Mouse (Mus musculus): ENCODE measurements around the gene Dnajc11. TPM values are rescaled to one million over a fixed set of nuclear protein-coding genes. Genes with fewer than 3 reads are reported as not detected.

The Dnajc11 gene
- total RNA-seq, 2 experiments from 2014 or later = 96.2 to 99.0 TPM

DNA sequence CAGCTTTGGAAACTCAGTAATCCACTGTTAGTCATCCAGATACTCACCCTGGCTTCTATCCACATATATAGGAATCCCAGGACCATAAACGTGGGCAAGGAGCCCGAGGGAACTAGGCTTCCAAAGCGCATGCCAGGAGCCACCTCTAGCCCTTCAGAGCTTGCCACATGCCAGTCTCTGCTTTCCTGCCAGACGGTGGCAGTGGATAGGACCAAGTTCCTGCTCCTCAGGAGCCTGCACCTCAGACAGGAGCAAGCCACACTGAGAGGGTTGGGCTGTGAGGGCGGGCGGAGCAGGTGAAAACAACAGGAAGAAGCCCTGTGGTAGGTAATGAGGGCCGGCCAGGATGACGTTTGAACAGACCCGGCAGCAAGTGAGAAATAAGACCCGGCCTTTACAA is 52.4 kb downstream of the Dnajc11 start:
- no peak for DNase-seq

GRCm38 (mm10) chr4:151986650-151987049 is 53.2 kb downstream of the Dnajc11 start:
- no peak for DNase-seq

DNA sequence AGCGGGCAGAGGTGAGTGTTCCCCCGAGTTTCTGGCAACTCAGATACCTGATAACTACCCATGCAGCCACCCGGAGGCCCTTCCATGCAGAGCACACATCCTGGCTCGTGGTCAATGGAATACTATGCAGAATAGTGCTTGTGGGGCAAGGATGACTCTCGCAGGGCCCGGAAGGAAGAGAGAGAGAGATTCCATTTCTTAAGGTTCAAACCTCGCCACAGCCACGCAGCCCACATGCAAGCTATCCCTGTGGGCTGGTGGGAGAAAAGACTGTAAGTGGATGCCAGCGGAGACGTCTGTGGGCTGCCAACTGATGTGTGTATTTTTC is 54.5 kb downstream of the Dnajc11 start:
- no peak for DNase-seq

GRCm38 (mm10) chr4:151988342-151989109 is 55.0 kb downstream of the Dnajc11 start, which contains the start of gene Thap3:
TSS of gene Thap3 (minus strand) at chr4:151988997.
- peak; percentile 85 for DNase-seq

- DNase-seq = no peak
These were observed 55.6 kb downstream of the Dnajc11 start for GRCm38 (mm10) chr4:151989110-151989488.

DNA sequence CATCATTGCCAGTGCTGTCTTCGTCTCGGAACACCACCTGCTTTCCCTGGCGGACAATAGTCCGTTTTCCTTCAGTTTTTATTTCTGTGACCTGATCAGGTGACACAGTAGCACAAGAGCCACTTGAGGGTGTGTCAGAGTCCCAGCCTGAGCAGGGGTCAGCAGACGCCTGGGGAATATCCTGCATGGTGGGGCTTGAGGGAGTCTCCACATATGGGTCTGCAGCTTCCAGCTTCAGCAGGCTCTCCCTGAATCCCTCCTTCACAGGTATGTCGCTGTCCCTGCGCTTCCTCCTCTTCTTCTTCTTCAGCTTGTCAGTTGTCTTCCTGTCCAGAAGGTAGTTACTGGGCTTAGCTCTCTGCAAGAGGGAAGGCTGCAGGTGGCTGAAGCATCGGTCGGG is 58.6 kb downstream of the Dnajc11 start:
- DNase-seq = no peak

- no peak for DNase-seq
These were observed 59.5 kb downstream of the Dnajc11 start for GRCm38 (mm10) chr4:151993035-151993434.

DNA sequence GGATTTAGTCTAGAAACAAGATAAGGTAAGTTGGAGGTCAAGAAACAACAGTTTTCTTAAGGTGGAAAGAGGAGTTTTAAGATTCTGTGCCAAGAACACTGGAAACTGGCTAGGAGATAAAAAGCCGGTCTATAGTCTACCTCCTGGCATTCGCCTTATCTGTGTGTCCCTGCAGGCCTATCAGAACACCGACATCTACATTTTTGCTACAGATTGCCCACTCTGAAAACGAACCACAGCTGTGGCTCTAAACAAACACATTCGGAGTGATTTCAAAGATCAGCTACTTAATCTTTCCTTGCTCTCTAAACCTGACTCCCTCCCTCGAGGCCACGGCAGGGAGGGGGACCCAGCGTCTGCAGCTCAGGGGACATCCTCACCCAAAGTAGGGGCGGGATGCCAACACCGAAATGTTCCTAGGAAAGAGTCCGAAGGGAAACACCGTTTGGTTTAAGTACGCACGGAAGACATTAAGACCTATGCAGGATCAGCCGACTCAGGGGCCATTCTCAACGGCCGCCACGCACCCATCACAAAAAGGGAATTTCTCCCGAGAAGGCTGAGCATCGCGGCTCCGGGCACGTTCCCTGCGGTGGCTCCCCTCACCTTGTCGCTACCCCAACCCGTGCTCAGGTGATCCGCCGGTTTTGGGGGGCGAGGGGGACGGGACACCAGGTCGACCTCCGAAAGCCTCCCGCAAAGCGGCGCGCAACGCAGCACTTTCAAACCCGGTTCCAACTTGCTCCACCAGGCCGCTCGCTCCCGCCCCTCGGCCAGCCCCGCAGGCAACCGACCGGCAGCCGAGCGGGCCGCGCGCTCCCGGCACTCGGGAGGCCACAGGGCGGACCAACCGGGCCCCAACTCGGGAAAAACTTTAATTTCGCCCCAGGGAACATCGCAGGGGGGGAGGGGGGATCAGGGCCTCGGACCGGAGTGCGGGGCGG is 61.0 kb downstream of the Dnajc11 start:
- peak; percentile 50 for DNase-seq

DNA sequence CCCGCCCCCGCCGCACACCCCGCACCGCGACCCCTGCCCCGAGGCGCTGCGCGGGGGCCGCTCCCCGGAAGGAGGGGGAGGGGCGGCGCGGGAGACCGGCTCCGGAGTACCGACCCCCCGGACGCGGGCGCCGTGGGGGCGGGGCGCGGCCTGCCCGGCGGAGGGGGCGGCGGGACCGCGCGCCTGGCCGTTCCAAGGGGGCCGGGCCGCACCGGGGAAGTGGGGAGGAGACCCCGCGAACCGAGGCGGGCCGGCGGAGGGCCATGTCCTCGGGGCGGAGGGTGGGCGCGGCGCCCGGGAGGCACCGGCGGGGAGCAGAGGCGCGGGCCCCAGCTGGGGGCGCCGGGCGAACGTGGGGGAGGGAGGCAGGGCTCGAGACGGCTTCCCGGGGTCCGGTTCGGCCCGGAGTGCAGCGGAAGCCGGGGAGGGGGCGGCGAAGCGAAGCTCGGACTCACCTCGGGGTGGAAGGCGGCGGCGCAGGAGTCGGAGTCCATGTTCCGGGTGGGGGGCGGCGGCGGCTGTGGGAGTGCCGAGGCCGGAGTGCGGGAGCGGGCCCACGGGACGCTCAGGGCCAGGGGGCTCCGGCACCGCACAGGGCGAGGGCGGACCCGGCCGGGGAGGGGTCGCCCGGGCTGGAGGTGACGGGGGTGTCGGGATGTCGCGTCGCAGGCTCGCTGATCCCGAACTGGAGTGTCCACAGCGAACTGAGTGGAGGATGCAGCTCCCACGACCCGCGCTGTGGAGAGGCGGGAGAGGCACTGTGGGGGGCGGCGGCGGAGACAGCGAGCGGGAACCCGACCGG is 62.1 kb downstream of the Dnajc11 start:
- DNase-seq = peak; percentile 52

GRCm38 (mm10) chr4:151996173-151996950 is 62.9 kb downstream of the Dnajc11 start, which contains the start of gene Phf13:
TSS of gene Phf13 (minus strand) at chr4:151996258.
- peak; percentile 99 for DNase-seq

DNA sequence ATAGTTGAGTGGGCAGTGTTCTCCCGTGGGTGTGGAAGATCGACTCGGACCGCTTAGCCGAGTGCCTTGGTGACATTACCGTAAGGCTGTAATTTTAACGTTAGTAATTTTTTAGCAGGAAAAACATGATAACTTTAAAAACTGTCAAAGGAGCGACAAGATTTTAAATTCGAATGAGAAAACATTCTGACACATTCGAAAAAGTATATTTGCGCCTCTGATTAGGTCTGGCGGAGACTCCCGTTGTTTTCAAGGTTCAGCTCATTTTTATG is 63.4 kb downstream of the Dnajc11 start:
- DNase-seq = no peak

DNA sequence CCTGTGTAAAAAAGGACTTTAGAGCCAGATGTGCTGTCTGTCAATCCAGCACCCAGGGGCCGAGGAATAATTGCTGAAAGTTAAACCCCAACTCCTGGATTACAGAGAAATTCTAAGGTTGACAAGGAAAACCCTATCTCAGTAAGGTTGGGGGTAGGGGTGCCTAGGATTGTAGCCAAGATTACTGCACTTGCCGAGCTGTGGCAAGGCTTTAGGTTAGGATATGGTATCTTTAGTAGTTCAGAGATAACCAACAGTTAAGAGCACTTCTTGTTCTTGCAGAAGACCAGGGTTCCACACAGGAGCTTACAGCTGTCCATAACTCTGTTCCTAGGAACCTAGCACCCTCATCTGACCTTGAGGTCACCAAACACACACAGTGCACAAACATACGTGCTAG is 64.2 kb downstream of the Dnajc11 start:
- DNase-seq = no peak

- DNase-seq = no peak
These were observed 66.0 kb downstream of the Dnajc11 start for GRCm38 (mm10) chr4:151999481-151999880.

- DNase-seq = no peak
These were observed 67.4 kb downstream of the Dnajc11 start for GRCm38 (mm10) chr4:152000906-152001305.

DNA sequence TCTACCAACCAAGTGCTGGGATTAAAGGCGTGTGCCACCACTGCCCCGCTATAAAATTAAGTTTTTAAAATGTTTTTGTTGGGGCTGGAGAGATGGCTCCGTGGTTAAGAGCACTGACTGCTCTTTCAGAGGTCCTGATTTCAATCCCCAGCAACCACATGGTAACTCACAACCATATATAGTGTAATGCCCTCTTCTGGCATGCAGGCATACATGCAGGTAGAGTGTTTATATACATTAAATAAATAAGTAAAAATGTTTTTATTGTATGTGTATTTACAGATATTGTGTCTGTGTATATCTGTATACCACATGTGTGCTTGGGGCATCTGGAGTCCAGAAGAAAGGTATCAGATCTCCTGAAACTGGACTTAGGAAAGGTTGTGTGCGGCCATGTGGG is 67.8 kb downstream of the Dnajc11 start:
- no peak for DNase-seq

DNA sequence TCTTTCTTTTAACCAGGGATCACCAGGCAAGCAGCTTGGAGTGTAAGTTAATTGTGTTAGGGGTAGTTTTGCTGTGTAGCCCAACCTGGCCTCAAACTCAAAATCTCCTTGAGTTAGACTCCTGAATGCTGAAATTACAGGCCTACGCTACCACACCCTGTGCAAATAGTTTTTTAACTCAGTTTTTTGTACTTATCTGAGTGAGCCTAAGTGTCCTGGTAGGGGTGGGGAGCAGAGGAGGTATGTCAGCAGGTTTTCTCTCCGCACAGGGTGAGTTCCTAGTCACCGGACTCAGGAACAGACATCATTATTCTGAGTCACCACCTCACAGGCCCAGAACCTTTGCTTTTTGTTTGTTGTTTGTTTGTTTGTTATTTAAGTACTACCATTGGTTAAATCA is 68.6 kb downstream of the Dnajc11 start:
- DNase-seq = no peak

DNA sequence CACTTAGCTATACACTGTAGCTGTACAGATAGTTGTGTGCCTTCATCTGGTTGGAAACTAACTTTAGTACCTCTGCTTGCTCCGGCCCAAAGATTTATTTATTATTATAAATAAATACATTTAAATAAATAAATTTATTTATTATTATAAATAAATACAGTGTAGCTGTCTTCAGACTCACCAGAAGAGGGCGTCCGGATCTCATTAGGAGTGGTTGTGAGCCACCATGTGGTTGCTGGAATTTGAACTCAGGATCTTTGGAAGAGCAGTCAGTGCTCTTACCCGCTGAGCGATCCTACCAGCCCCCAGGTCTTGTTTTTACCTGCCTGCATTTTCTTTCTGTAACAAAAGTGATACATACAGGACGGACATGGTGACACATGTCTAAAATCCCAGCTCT is 72.6 kb downstream of the Dnajc11 start:
- DNase-seq = no peak

DNA sequence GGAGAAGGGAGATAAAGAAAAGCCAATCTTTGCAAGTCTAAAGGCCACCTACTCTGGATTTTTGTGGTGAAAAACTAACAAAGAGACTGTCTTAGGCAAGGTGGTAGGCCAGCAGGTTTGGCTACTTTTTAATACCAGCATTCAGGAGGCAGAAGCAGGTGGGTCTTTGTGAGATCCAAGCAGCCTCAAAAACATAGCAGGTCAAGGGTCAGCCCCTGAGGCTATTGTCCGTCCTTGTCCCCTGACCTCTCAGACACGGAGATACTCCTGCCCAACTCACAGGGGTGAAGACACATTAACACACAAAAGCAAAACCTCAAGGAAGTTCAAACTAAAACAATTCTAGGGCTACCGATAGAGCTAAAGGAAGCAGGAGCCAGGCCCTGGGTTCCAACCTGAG is 73.3 kb downstream of the Dnajc11 start:
- no peak for DNase-seq

GRCm38 (mm10) chr4:152007481-152008147 is 74.1 kb downstream of the Dnajc11 start:
- peak; percentile 70 for DNase-seq

DNA sequence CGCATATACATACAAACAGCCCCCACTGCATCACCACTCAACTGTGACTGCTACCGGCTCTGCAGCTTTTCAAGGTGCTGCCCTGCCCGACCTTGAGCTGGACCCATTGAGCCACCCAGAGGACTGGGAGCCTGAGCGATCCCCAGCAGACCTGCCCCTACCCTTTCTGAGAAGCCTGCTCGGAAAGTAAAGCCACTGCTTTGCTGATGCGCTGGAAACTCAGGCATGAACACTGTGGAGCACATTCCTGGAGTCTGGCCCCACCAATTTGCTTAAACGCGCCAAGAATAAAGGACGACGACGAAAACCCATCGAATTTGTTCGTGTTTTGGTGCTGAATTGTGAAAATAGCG is 74.6 kb downstream of the Dnajc11 start:
- peak; percentile 51 for DNase-seq

GRCm38 (mm10) chr4:152008622-152009075 is 75.2 kb downstream of the Dnajc11 start, which contains the start of gene Klhl21:
TSS of gene Klhl21 (plus strand) at chr4:152008803.
- DNase-seq = peak; percentile 97
